Mouse (Mus musculus) lung, adult 2 months (tissue): Measurements from ENCODE around the gene Cass4.

ENCODE experiments used
- CTCF ChIP-seq: fragments of 200-500 bp; IDR thresholded peaks from 2 replicates; pipeline ENCODE4 v1.5.1; 2011; ENCODE audit warnings: mild to moderate bottlenecking, low read length, control low read depth; ENCODE audit not compliant: insufficient read depth
- POLR2A ChIP-seq: fragments of 200-500 bp; IDR thresholded peaks from 2 replicates; pipeline ENCODE4 v1.6.1; 2011; ENCODE audit warnings: low read depth, mild to moderate bottlenecking, control low read depth, low read length, borderline replicate concordance; ENCODE audit errors: extremely low read depth

- no peak for TF ChIP-seq CTCF
- TF ChIP-seq POLR2A = no peak
These were observed 10.6 kb downstream of the Cass4 start for GRCm38 (mm10) chr2:172404239-172404638.
